Mouse (Mus musculus) hindbrain, embryonic 14.5 days (tissue): ENCODE data around the gene Bphl. TPM values are rescaled to one million over a fixed set of nuclear protein-coding genes. Genes with fewer than 3 reads are reported as not detected.
A peak's percentile ranks its signal among the peaks of the same experiment; 100 is the strongest.

Source experiments
- ATAC-seq: fragments of 200-750 bp; cut with Nextera tagmentation; 2 replicates; pipeline ENCODE4 v1.8.0; 2017; ENCODE audit warnings: moderate number of reproducible peaks, mild to moderate bottlenecking, moderate TSS enrichment, moderate library complexity; ENCODE audit not compliant: low FRiP score
- DNase-seq: peaks from one replicate; pipeline ENCODE4 v3.0.0-alpha.2; 2015; ENCODE audit warnings: low spot score
- H3K27ac ChIP-seq: fragments of 300-500 bp; sonication (generic); 2 replicates; pipeline ENCODE4 v1.5.1; 2014; ENCODE audit warnings: mild to moderate bottlenecking, moderate library complexity
- H3K27me3 ChIP-seq: fragments of 300-500 bp; sonication (generic); 2 replicates; pipeline ENCODE4 v1.6.1; 2014; ENCODE audit warnings: mild to moderate bottlenecking, low read length, mixed read lengths; ENCODE audit not compliant: control insufficient read depth, insufficient read depth
- H3K36me3 ChIP-seq: fragments of 300-500 bp; sonication (generic); replicated peaks from 2 replicates; pipeline ENCODE4 v1.6.1; 2014; ENCODE audit not compliant: control insufficient read depth, insufficient read depth
- H3K4me1 ChIP-seq: fragments of 300-500 bp; sonication (generic); replicated peaks from 2 replicates; pipeline ENCODE4 v1.6.1; 2014; ENCODE audit warnings: antibody characterized with exemption, low read length, mixed read lengths; ENCODE audit not compliant: control insufficient read depth, insufficient read depth
- H3K4me2 ChIP-seq: fragments of 300-500 bp; sonication (generic); replicated peaks from 2 replicates; pipeline ENCODE4 v1.6.1; 2014; ENCODE audit warnings: mild to moderate bottlenecking, moderate library complexity
- H3K4me3 ChIP-seq: fragments of 300-500 bp; sonication (generic); replicated peaks from 2 replicates; pipeline ENCODE4 v1.5.1; 2014; ENCODE audit warnings: mild to moderate bottlenecking, low read length
- H3K9ac ChIP-seq: fragments of 300-500 bp; sonication (generic); 2 replicates; pipeline ENCODE4 v1.6.1; 2014
- H3K9me3 ChIP-seq: fragments of 300-500 bp; sonication (generic); 2 replicates; pipeline ENCODE4 v1.6.1; 2016; ENCODE audit warnings: low read length; ENCODE audit not compliant: control insufficient read depth
- whole genome bisulfite sequencing: fragments of 180-500 bp; shearing (Covaris S2); extraction: QIAGEN DNeasy Blood & Tissue Kit; methylation state at CpG from one replicate; pipeline ENCODE4 v1.1.7; 2014; 5-methylcytosine and 5-hydroxymethylcytosine counted together
- polyA plus RNA-seq: library from polyadenylated mRNA; unstranded; fragments of >200 nt; fragmentation: Nextera tagmentation; extraction: Ambion mirVana; gene quantifications from 2 replicates; pipeline ENCODE4 v1.2.1, GENCODE M21; 2014

Gene Bphl
- polyA plus RNA-seq, 1 experiment from 2014 or later: 42.8 TPM

DNA sequence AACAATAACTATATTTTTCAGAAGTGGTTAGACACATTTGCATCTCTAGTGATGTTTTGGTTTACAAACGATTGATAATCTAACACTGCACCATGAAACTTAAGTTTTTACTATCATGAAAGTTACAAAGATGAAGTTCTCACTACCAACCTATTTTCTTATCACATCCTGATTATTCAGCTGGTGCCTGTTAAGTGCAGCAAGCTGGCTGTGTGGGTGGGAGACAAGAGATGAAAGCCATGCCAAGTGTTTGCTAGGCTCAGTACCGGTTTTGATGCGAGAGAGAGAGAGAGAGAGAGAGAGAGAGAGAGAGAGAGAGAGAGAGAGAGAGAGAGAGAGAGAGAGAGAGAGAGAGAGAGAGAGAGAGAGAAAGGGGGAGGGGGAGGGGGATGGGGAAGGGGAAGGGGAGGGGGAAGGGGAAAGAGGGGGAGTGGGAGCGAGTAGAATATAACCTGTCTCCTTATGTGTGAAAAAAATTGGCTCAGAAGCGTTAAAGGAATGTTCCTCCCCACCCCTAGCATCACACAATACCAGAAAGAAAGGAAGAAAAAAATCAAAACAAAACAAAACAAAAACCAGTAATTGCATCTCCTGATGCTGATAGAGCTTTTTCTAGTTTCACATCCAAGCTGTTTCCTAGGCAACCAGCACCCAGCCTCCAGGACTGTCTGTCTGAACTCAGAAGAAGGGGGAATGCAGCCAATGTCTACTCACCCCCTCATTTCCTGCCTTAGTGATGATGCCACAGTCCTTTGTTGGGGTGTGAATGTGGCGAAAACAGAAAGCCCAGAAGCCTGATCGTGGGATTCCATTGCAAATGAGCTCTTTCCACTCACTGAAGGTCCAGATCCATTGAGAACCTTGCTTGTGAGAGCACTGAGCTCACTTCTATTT is 58.4 kb downstream of the Bphl start:
- DNase-seq: peak; percentile 76
- Histone ChIP-seq H3K4me3 (no peak overlapping the region), H3K36me3 (no peaks in the 10 kb centered on the region), H3K4me2 (peak overlapping the region; percentile 24), H3K27me3 (no peaks in the 10 kb centered on the region), H3K27ac (peak overlapping the region; percentile 85), H3K9ac (peak overlapping the region; percentile 41), H3K4me1 (peaks cover 18% of the 10 kb centered on the region), H3K9me3 (no peaks in the 10 kb centered on the region)
- ATAC-seq: peak; percentile 94
- WGBS: 21% methylated on average over 6 of the region's 7 CpGs

DNA sequence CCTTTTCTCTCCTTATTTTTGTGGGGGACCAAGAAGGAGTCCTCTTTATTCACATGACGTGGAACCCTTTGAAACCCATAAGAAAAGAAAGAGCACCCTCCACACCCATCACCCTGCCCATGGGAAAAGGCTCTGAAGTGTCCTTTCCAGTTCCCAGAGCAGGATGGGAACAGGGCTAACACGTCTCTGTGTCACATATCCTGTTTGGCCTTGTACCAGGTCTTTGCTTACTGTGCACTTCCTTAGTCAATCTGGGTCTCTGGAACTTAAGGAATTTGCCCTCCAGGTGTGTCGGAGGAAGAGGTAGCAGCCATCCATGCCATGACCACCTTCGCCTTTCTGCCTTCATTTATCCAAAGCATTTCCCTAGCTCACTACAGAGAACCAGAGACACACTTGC is 59.1 kb downstream of the Bphl start:
- Histone ChIP-seq H3K27ac (peak overlapping the region; percentile 85), H3K36me3 (no peaks in the 10 kb centered on the region), H3K9me3 (no peaks in the 10 kb centered on the region), H3K4me2 (peak overlapping the region; percentile 24), H3K27me3 (no peaks in the 10 kb centered on the region), H3K4me3 (no peak overlapping the region), H3K9ac (peak overlapping the region; percentile 41; the same call in 1 of the 2 replicates), H3K4me1 (peaks cover 18% of the 10 kb centered on the region)
- 52% methylated on average over 4 of the region's 4 CpGs for WGBS
- DNase-seq: no peak
- peak; percentile 77 for ATAC-seq

DNA sequence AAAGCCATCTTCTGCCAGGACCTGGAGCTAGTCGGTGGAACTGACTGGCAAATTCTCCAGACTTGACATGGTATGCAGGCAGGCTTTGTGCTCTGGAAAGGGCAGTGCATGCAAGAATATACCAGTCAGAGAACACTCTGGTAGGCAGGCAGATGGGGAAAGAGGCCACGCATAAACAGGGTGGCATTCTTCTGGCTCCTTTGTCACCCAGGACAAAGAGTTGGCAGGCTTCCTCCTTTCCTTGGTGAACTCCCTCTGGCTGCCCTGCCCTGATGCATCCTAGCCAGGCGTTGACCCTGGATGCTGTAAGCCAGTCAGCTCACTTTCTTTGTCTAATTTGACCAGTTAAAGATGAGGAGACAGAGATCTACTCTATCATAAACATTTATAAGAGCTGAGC is 59.7 kb downstream of the Bphl start:
- Histone ChIP-seq H3K4me2 (no peak overlapping the region), H3K36me3 (no peaks in the 10 kb centered on the region), H3K27me3 (no peaks in the 10 kb centered on the region), H3K4me1 (peaks cover 18% of the 10 kb centered on the region), H3K4me3 (no peak overlapping the region), H3K9ac (no peak overlapping the region), H3K9me3 (no peaks in the 10 kb centered on the region), H3K27ac (peak overlapping the region; percentile 85; the same call in 1 of the 2 replicates)
- DNase-seq: no peak
- 40% methylated on average over 3 of the region's 3 CpGs for WGBS
- no peak for ATAC-seq

DNA sequence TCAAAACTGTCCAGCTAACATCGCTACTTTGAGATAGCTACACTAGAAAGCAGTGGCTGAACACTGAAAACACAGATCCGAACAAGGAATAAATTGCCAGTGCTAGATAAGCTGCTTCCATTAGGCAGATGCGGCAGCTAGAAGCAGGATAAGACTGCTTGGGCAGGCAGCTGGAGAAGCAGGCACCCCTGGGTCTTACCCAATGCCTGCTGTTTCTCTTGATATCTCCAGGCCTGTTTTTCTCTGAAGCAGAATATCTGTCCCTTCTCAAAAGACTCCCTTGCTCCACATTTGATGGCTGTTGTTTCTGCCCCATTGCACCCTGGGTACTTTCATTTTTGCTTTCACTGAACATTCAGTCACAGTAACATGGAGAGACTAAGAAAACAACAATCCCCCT is 63.3 kb downstream of the Bphl start:
- WGBS: 85% methylated on average over 3 of the region's 3 CpGs
- Histone ChIP-seq H3K4me3 (no peak overlapping the region), H3K27me3 (no peaks in the 10 kb centered on the region), H3K27ac (0 out of 2 replicates have a peak overlapping the region, but pooled peaks have one; percentile 29), H3K4me2 (no peak overlapping the region), H3K4me1 (peaks cover 11% of the 10 kb centered on the region), H3K9me3 (no peaks in the 10 kb centered on the region), H3K36me3 (no peaks in the 10 kb centered on the region), H3K9ac (no peak overlapping the region)
- ATAC-seq (no peak), DNase-seq (no peak)

DNA sequence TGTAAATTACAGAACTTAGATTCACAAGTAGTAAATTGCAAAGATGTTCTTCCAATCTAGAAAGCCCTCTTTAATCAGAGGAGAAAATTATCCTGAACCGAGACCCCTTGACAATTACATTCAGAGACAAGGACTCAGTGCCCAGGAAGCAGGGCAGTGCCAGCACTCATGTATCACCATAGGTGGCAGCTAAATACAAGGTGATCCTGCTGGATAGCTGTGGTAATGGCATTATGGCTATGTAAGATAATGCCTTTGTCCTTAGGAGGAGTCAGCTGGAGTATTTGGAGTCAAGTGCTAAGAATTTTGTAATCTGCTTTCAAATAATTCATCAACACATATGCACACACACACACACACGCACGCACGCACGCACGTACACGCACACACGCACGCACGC is 63.9 kb downstream of the Bphl start:
- H3K4me3 ChIP-seq: no peak overlapping the region
- H3K27ac ChIP-seq: no peak overlapping the region
- 95% methylated on average over 10 of the region's 10 CpGs for WGBS
- ATAC-seq (no peak), DNase-seq (no peak)
- no peaks in the 10 kb centered on the region for H3K9me3 ChIP-seq
- H3K4me1 ChIP-seq: peaks cover 6% of the 10 kb centered on the region
- H3K27me3 ChIP-seq: no peaks in the 10 kb centered on the region
- H3K4me2 ChIP-seq: no peak overlapping the region
- H3K36me3 ChIP-seq: no peaks in the 10 kb centered on the region
- no peak overlapping the region for H3K9ac ChIP-seq

DNA sequence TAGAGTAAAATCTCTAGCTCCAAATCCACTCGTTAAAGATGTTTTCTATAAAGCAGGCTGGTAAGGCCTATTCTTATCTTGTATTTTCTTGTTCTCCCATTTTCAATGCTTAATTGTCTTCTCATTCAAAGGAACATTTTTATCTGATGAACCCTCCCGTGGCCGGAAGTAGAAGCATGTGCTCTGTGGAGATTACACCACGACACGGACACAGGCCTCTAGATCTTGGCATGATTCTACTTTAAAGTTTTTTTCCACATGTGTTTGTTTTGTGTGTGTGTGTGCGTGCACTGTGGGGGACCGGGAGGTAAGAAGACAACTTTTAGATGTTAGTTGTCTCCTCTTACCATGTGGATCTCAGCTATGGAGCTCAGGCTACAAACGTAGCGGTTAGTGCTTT is 64.5 kb downstream of the Bphl start:
- no peak overlapping the region for H3K27ac ChIP-seq
- no peak overlapping the region for H3K4me3 ChIP-seq
- no peak for ATAC-seq
- no peaks in the 10 kb centered on the region for H3K27me3 ChIP-seq
- no peaks in the 10 kb centered on the region for H3K36me3 ChIP-seq
- no peak for DNase-seq
- no peaks in the 10 kb centered on the region for H3K4me1 ChIP-seq
- no peak overlapping the region for H3K4me2 ChIP-seq
- H3K9ac ChIP-seq: no peak overlapping the region
- WGBS: 83% methylated on average over 9 of the region's 9 CpGs
- no peaks in the 10 kb centered on the region for H3K9me3 ChIP-seq

DNA sequence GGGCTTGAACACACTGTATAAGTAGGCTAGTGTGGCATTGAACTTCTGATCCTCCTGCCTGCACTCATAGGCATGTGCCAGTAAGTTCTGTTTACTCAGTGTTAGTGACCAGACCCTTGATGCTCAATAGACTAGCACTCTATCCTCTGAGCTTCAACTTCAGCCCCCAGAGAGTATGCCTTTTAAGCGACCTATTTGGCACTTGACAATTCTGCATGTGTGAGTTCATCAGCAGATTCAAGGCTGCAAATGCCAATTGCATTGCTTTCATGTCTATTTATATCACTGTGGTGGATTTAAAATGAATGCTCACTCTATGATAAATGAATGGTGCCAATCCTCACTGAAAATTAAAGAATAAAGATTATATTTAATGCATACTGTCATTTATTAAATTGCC is 68.0 kb downstream of the Bphl start:
- H3K27ac ChIP-seq: no peak overlapping the region
- H3K4me1 ChIP-seq: no peaks in the 10 kb centered on the region
- H3K9me3 ChIP-seq: no peaks in the 10 kb centered on the region
- ATAC-seq (no peak), DNase-seq (no peak)
- no peaks in the 10 kb centered on the region for H3K27me3 ChIP-seq
- no peak overlapping the region for H3K4me3 ChIP-seq
- no peak overlapping the region for H3K9ac ChIP-seq
- no peak overlapping the region for H3K4me2 ChIP-seq
- H3K36me3 ChIP-seq: no peaks in the 10 kb centered on the region
- 75% methylated on average over 1 of the region's 1 CpGs for WGBS

DNA sequence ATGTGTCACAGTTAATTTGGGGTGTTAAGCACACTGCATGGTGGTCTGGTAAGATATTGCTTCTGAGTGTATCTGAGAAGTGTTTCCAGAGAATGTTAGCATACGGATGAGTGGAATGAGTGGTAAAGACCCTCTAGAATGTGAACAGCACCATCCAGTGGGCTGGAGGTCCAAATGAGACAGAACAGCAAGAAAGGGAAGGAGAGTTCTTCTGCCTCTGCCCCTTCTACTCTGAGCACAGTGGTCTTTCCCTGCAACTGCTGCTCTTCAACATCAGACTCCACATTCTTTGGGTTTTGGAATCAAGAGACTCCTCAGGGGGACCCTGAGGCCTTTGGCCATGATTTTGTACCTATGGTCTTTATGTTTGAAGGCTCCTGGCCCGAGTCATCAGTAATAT is 68.9 kb downstream of the Bphl start:
- no peak for DNase-seq
- Histone ChIP-seq H3K27me3 (no peaks in the 10 kb centered on the region), H3K36me3 (no peaks in the 10 kb centered on the region), H3K4me3 (no peak overlapping the region), H3K9me3 (no peaks in the 10 kb centered on the region), H3K4me2 (no peak overlapping the region), H3K9ac (no peak overlapping the region), H3K27ac (no peak overlapping the region), H3K4me1 (no peaks in the 10 kb centered on the region)
- ATAC-seq: no peak
- 85% methylated on average over 2 of the region's 2 CpGs for WGBS

DNA sequence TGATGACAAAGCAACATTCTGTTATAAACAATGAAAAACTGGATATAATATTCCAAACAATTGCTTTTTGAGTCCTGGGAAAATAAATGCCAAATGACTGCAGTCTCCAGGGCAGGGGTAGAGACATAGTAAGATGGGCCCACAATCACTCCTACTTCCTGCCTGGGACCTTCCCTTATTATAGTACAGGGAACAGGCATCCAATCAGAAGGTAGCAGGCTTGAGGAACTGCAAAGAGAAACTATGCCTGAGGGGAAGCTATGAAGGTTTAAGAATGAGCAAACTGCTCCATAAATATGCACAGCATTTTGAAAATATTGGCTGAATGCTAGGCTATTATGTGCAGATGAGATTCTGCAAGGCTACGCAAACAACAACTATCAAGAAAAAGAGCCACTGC is 69.6 kb downstream of the Bphl start:
- no peak for ATAC-seq

More for the DNA sequence above, 69.6 kb downstream of the Bphl start:
- WGBS: 90% methylated on average over 1 of the region's 1 CpGs
- Histone ChIP-seq H3K27ac (no peak overlapping the region), H3K36me3 (no peaks in the 10 kb centered on the region), H3K9me3 (no peaks in the 10 kb centered on the region), H3K4me1 (no peaks in the 10 kb centered on the region), H3K27me3 (no peaks in the 10 kb centered on the region), H3K9ac (no peak overlapping the region), H3K4me2 (no peak overlapping the region), H3K4me3 (no peak overlapping the region)
- DNase-seq: no peak
